Comparison of ENCODE assay signal across 8 mouse cellular contexts in genomic region chr10:76032402-76033118, GRCm38 (mm10). TPM values are rescaled to one million over a fixed set of nuclear protein-coding genes. Genes with fewer than 3 reads are reported as not detected.
DNase-seq lines count a peak whose midpoint lies in the region; ATAC-seq and TF ChIP-seq lines count a peak whose summit lies in the region.

Gene Zfp280b (plus strand): TSS chr10:76032650.

- H3K4me2 ChIP-seq in forebrain, postnatal 0 days (ENCODE audit: low read depth), result peak within 1 kb of the TSS; percentile 82
- H3K4me2 ChIP-seq in lung, embryonic 15.5 days, result peak within 1 kb of the TSS; percentile 67

- no peak for TF ChIP-seq CTCF in G1E (IDR thresholded peaks at IDR 0.05; ENCODE audit: low read depth, low read length)
- peak; percentile 79 for TF ChIP-seq CTCF in forebrain, postnatal 0 days (IDR thresholded peaks at IDR 0.05; ENCODE audit: low read depth)

- no peaks in the 10 kb centered on the region for H3K9me3 ChIP-seq in G1E (replicated peaks)
- H3K9me3 ChIP-seq in forebrain, postnatal 0 days (ENCODE audit: low read length), result no peaks in the 10 kb centered on the region
- no peaks in the 10 kb centered on the region for H3K9me3 ChIP-seq in lung, embryonic 15.5 days

- peaks cover 33% of the 10 kb centered on the region for H3K4me1 ChIP-seq in G1E (ENCODE audit: insufficient read depth, low read depth, low read length)
- H3K4me1 ChIP-seq in forebrain, postnatal 0 days (ENCODE audit: insufficient read depth), result peaks cover 8% of the 10 kb centered on the region; the same call in 1 of the 2 replicates
- peaks cover 17% of the 10 kb centered on the region for H3K4me1 ChIP-seq in lung, embryonic 15.5 days

- peak; percentile 99 for ATAC-seq in G1E (ENCODE audit: extremely low read depth, insufficient number of reproducible peaks, low FRiP score, poor library complexity, severe bottlenecking)
- ATAC-seq in forebrain, postnatal 0 days, result peak; percentile 99
- ATAC-seq in lung, embryonic 15.5 days (ENCODE audit: borderline replicate concordance, extremely low read depth, low FRiP score, low TSS enrichment), result peak; percentile 98

- peak within 1 kb of the TSS; percentile 91 for H3K9ac ChIP-seq in forebrain, postnatal 0 days
- H3K9ac ChIP-seq in lung, embryonic 15.5 days, result peak within 1 kb of the TSS; percentile 88

- H3K4me3 ChIP-seq in G1E (ENCODE audit: low read depth, low read length), result peak within 1 kb of the TSS; percentile 81
- H3K4me3 ChIP-seq in forebrain, postnatal 0 days (ENCODE audit: low read depth, low read length), result peak within 1 kb of the TSS; percentile 69
- peak within 1 kb of the TSS; percentile 68 for H3K4me3 ChIP-seq in lung, embryonic 15.5 days

- H3K27me3 ChIP-seq in G1E (ENCODE audit: insufficient read depth, low read length), result no peaks in the 10 kb centered on the region
- H3K27me3 ChIP-seq in forebrain, postnatal 0 days (ENCODE audit: insufficient read depth, low read length), result no peaks in the 10 kb centered on the region
- no peaks in the 10 kb centered on the region for H3K27me3 ChIP-seq in lung, embryonic 15.5 days

- 2% methylated on average over 55 of the region's 58 CpGs for WGBS in forebrain, postnatal 0 days
- 1% methylated on average over 57 of the region's 58 CpGs for WGBS in lung, embryonic 15.5 days

- peaks cover 25% of the 10 kb centered on the region for H3K36me3 ChIP-seq in G1E (replicated peaks)
- H3K36me3 ChIP-seq in forebrain, postnatal 0 days (ENCODE audit: insufficient read depth), result peaks cover 5% of the 10 kb centered on the region; the same call in 1 of the 2 replicates
- peaks cover 9% of the 10 kb centered on the region; the same call in 1 of the 2 replicates for H3K36me3 ChIP-seq in lung, embryonic 15.5 days

- peak; percentile 99 for DNase-seq in G1E (ENCODE audit: low spot score)
- DNase-seq in cerebellum, adult 18-20 months, result peak; percentile 96 to 97
- DNase-seq in forebrain, postnatal 0 days, result peak; percentile 96
- peak; percentile 97 for DNase-seq in heart, postnatal 4 days
- peak; percentile 90 to 94 for DNase-seq in layer of hippocampus, adult 8-10 months (ENCODE audit: low spot score in 2 of 2)
- peak; percentile 90 for DNase-seq in ovary, adult 18-20 months (ENCODE audit: low spot score)
- DNase-seq in thymus, postnatal 0 days (ENCODE audit: low spot score), result peak; percentile 94

- peak within 1 kb of the TSS; percentile 73 for H3K27ac ChIP-seq in forebrain, postnatal 0 days (ENCODE audit: low read depth, low read length)
- peak within 1 kb of the TSS; percentile 86 for H3K27ac ChIP-seq in lung, embryonic 15.5 days

RNA-seq across cellular contexts. Expression of gene Zfp280b, which starts in this region (rescaled TPM):
- total RNA-seq in G1E (2014; fragmentation: Nextera tagmentation) (27.2 and 27.8 TPM in 2 replicates), G1E (2017) (9.9 and 11.3 TPM in 2 replicates)
- polyA plus RNA-seq in G1E (2012), result 5.3 and 7.9 TPM in 2 replicates
- total RNA-seq in forebrain, postnatal 0 days (2014; rRNA removed), result 5.8 and 7.9 TPM in 2 replicates
- polyA plus RNA-seq in forebrain, postnatal 0 days (2015; fragmentation: Nextera tagmentation; extraction: Ambion mirVana), result 7.7 and 9.0 TPM in 2 replicates
- 10 to 100 TPM; 11.8 to 12.2 TPM for total RNA-seq in heart, postnatal 4 days (2021)
- total RNA-seq in layer of hippocampus, adult 8-10 months (2022), result 10 to 100 TPM; 13.3 to 18.0 (median 16.6) TPM
- polyA plus RNA-seq in lung, embryonic 15.5 days (2015; fragmentation: Nextera tagmentation; extraction: Ambion mirVana), result 20.8 and 22.0 TPM in 2 replicates
- 16.6 TPM in 2 replicates for polyA plus RNA-seq in thymus, postnatal 0 days (2015; fragmentation: Nextera tagmentation; extraction: Ambion mirVana)

Comparison
In these comparisons a context has a peak if more than half of its experiments do, and no peak if none do; other contexts are left out.
1. Peak in every context shown above with its lines: DNase-seq, ATAC-seq, H3K4me3 ChIP-seq and H3K27ac ChIP-seq.